Mouse (Mus musculus): ENCODE measurements around the gene Zim1.

Gene Zim1

DNA sequence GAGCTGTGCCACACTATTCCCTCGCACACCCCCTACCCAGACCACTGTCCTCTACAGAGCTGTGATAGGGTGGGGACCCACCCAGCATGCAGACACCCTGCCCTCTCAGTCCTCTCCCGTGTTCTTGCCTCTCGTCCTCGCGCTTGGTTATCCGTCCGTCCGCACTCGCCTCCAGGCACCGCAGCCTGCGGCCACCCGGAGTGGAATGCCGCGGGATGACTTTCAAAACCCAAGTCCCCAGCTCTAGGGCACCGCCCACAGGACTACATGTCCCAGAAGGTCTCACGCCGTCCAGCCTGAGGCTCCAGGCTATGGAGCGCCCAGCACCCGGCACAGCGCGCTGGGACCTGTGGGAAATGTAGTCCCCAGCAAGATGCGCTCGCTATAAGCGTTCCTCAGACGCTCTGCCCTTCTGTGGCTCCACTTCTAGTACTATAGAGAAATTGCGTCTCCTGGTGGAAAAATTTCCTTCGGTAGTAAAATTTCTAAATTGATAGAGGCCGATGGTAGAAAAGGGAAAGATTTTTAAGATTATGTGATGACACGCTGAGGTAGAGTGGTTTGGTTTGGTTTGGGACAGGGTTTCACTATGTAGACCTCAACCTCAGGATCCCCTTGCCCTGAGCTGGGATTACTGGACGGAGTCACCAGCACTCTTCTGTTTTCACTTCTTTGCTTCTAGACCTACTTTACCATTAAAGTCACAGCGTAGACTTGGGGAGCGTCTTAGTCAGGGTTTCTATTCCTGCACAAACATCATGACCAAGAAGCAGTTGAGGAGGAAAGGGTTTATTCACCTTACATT is at the start of gene Zim1:
TSS of gene Zim1 (minus strand) at position 210 of the 805 bp plus-strand sequence.
- no peak for DNase-seq (ENCODE audit: low read depth, low spot score)

DNA sequence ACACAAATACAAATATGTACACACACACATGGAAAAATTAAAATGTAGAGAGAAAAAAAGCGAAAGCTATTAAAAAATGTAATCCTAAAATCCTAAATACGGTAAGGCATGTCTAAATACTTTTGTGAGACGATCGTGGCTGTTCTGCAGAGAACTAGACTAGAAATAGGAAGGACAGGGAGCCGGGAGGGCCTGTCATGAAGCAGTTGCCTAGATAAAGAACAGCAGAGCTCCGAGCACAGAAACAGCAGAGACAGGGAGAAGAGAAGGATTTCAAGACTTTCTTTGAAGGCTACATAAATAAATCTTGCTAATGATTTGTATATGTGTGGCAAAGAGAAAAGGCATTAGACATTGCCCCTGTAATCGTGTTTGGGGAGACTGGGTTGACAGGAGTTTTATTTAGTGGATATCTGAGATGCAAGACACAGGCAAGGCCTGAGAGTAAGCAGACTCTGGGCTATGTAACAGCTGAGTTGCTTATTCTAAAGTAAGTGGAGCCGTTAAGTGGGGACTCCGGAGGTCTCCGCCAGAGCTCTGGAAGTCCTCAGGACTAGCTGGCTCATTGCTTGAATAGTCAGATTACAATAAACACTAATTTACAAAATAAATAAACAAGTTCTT is 48.1 kb upstream of the Zim1 start:
- no peak for DNase-seq (ENCODE audit: low read depth, low spot score)

DNA sequence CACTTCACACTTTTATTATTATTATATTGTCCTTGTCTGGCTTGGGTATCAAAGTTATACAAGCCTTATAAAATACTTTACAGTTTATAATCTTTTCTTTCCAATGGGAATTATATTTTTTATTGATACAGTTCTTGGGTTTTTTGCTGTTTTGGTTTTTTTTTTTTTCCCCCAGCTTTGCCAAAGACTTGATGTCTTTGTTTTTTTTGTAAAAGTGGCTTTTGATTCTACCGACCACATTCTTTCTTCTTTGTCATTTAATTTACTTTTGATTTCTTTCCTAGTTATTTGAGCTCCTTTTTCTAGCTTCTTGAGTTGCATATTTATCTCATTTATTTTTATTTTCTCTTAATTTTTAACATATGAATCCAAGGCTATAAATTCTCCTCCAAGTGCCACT is 39.8 kb upstream of the Zim1 start:
- DNase-seq (ENCODE audit: low read depth, low spot score), result no peak

DNA sequence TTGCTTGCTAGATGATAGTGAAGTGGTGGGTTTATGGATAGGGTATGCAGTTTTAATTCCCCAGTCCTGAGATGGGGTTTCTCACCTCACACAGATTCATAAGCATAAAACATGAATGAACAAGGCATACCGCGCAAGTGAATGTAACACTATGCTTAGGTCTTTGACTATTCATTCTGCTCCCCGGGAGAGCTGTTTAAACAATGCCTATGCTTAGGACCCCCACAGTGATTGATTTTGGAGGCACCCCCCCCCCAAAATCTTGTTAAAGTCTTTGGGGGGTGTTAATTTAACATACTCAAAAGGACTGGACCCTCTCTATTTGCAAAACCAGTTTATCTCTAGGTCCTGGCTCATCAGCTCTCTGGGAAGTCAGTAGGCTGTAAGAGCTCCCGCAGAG is 35.7 kb upstream of the Zim1 start:
- no peak for DNase-seq (ENCODE audit: low read depth, low spot score)

DNA sequence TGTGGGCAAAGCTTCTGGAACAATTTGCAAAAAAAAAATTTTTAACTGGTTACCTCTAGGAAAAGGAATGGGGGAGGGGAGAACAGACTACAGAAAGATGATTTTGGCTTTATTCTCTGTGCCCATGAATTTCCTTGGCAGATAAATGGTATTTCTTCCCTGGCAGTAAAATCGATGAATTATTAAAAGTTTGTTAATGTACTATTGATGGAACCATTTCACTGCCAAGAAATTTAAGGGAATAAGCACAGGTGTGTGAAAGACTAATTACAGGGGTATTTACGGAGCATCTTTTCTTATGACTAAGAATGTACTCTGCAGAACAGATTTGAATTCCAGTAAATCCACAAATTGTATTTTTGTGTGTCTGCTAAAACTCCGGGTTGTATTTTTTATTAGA is 35.1 kb upstream of the Zim1 start:
- DNase-seq (ENCODE audit: low read depth, low spot score), result no peak

DNA sequence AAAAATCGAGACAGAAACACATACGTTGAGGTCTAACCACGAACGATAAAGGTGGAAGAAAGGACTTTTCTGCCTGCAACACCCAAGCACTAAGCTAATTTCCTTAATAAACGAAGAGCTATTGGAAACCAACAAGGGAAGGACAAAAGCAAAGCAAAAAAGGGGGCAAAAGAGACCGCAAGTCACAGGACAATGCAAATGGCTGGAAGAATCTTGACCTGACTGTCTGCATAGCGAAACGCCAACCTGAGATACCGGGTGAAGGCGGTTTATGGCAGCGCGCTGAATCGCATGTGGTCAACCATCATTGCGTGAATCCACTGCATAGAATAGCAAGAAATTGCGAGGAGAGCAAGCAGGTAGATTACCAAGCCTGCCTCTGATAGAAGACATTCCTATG is 34.6 kb upstream of the Zim1 start:
- no peak for DNase-seq (ENCODE audit: low read depth, low spot score)

DNA sequence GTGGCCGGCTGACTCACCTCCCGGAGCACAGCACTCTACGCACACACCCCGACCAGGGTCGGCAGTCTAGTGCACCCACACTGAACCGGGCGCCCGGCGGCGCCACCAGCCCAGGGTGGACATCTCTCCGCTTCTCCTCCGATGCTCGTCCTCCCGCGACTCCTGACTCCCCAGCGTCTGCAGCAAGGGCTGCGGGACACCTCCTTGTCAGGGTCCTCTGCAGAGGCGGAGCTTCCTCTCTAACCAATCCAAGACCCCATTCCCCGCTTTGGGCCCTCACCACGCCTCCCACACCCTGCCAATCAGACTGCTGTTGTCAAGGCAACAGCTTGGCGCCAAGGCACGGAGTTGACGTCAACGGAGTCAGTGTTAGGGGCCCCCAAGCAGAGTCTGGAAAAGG is 34.0 kb upstream of the Zim1 start, which contains the start of the genes Peg3 and Usp29:
TSS of gene Peg3 (minus strand) at position 191 of the 400 bp plus-strand sequence.
TSS of gene Usp29 (plus strand) at position 338 of the 400 bp plus-strand sequence.
- DNase-seq (ENCODE audit: low read depth, low spot score), result no peak

DNA sequence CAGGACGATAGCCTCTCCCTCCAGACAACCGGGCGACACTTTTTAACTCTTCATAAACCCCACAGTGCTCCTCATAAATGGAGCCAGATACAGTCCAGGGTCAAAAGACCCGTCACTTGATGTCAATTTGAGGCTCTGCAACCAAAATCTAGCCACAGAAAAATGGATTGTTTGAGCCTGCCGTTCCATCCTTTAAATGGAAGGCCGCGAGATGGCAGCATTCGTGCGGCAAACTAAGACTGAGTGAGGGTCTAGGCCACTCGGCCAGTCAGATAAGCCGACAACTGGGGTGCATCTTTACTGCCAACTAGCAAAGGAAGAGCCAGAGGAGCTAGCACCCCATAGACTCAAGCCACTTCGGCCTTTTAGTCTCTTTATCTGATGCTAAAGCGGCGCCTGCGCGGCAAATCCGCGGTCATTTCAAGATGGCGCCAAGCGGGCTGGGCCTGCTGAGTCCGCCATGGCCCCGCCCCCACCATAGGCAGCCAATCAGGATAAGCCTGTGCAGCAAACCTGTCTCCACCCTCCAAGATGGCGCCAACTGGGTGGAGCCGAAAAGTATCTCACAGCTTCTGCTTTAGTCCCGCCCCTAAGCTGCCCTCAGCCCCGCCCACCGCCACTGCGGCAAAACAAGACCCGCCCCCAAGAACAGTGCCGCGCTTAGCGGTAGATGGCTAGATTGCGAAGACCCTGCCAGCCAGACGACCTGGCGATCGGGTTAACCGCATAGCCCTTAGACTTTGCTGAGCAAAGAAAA is 33.0 kb upstream of the Zim1 start:
- DNase-seq (ENCODE audit: low read depth, low spot score), result peak; percentile 56

DNA sequence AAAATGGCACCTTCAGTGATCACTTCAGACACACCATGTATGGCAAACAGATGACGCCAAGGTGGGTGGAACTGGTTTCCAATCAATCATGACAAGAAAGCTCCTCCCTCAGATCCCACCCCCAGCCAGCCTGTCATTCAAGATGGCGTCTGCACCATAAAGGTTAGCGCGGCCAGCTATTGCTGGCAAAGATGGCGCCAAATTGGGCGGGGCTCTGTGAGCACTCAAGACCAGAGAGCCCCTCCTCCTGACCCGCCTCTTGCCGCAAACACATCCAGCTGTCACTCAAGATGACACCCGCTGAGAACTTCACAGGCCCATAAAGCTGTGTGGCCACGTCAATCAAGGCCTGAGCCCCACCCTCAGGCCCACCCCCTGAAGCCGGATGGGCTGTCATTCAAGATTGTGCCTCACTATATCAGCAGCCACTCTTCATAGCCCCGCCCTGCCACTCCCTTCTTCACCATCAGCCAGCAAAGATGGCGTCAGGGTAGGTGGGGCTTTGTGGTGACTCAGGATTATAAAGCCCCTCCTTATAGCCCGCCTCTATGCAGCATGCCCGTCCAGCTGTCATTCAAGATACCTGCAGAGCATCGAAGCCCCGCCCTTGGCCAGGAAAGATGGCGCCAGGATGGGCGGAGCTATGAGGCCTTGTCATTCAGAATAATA is 32.1 kb upstream of the Zim1 start:
- DNase-seq (ENCODE audit: low read depth, low spot score), result no peak

DNA sequence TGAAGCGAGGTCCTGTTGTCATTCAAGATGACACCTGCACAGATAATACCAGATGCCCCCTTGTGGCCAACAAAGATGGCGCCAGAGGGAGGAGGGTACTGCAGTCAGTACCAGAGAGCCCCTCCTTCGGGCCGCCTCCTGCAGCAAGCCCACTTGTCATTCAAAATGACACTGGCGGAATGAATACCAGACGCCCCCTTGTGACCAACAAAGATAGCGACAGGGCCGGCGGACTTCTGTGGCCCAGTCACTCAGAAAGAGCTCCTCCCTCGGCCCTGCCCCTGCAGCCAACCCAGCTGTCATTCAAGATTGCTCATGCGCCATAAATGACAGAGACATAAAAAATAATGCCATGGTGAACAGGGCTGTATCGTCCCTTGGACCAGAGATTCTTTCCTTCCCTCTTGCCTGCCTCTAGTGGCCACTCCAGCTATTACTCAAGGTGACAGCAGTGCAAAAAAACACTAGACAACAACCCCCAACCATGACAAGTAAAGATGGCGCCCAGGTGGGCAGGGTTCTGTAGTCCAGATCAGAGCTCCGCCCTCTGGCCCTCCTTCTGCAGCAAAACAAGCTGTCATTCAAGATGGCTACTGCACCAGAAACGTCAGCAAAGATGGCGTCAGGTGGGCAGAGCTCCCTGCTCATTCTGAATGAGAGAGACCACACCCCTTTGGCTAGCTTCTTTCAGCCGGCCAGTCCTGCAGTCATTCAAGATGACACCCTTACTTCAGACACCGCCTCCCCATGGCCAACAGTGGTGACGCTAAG is 31.3 kb upstream of the Zim1 start:
- peak; percentile 3 for DNase-seq (ENCODE audit: low read depth, low spot score)

DNA sequence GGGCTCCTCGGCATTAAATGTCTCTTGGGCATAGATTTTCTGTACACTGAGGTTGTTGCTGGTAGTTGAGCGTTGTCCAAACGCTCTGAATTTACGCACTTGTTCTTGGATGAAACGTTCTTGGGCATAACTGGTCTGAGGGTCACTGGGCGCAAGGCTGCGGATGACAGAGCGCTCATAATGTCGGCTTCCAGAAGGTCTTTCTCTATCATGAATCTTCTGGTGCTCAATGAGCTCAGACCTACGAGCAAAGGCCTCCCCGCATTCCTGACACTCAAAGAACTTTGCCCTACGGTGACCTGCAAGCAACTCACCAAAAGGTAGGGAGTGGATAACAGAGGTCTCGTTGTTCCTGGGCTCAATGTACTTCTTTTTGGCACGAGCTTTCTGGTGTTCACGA is 13.1 kb upstream of the Zim1 start:
- no peak for DNase-seq (ENCODE audit: low read depth, low spot score)

DNA sequence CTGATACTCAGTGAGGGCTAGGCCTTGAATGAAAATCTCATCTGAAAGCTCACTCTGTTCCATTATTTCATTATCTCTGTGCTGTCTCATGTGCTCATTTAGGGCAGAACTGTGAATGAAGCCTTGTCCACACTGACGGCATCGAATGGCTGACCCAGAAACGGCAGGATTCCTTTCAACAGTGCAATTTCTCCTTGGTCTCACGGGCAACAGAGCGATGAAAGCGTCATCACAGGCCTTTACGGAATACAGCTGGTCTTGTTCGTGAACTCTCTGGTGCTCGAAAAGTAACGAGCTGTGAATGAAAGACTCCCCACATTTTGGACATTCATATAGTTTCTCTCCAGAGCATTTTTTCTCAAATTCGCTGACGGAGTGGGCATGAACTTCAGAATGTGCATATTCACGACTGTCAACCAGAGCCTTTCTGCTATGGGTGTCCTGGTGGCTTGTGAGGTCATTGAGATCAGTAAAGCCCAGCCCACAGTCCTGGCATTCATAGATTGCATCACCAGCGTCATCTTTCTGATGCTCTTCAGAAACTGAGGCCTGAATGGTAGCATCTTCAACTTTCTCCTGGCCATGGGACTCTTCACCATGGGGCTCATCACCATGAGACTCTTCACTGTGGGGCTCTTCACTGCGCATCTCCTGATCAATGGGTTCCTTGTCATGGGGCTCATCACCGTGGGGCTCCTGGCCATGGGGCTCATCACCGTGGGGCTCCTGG is 12.4 kb upstream of the Zim1 start:
- DNase-seq (ENCODE audit: low read depth, low spot score), result no peak

DNA sequence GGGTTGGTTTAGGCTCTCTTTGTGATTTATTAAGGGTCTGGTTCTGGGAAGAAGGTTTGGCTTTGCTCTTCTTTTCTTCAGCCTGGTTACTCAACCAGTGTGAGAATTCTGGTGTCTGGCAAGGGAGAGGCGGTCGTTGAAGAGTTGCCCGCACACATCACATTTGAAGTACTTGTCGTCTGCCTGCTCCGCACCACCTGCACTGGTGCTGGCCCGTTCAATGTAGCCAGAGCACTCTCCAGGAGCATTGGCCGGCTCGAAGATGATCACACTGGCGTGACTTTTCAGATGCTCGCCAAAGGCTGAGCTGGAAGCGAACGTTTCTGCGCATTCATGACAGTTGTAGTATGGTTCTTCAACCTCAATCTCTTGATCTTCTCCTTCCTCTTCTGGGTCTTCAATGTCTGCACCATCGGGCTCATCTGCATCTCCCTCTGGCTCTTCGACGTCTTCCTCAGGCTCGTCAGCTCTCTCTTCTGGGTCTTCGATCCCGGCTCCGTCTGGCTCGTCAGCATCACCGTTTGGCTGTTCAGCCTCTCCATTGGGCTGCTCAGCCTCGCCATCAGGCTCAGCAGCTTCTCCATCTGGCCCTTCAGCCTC is 11.3 kb upstream of the Zim1 start:
- no peak for DNase-seq (ENCODE audit: low read depth, low spot score)

DNA sequence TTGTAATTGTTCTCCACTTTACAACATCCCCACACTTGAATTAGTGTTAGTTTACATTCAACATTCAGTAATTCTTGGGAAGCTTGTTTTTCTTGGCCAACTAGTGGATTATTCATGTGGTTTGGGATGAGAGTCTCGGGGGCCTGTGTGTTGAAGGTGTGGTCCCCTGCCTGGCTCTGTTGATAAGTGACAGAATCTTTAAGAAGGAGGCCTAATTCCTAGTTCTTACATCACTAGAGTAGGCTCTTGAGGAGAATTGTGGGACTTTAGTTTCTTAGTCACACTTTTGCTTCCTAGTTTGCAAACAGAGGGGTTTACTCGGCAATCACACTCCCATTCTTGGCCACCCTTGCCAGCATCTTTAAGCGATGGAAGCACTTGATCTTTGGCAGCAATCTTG is 3.0 kb upstream of the Zim1 start:
- DNase-seq (ENCODE audit: low read depth, low spot score), result no peak

DNA sequence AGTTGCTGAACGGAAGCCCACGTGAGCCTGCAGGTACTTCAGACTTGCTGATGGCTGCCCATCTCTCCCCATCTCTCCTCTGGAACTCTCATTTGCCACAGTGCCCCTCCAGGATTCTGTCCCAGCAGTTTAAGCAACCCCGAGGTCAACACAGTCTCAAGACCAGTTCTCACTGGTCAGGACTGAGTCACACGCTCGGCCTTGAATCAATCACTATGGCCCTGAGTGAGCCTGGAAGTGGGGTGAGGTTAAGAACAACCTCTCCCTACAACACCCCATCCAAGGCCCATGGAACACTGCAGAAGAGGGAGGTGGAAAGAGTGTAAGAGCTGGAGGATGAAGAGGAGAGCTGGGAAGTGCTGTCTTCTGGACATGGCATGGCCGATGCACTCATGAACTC is 10.7 kb downstream of the Zim1 start:
- DNase-seq (ENCODE audit: low read depth, low spot score), result no peak

DNA sequence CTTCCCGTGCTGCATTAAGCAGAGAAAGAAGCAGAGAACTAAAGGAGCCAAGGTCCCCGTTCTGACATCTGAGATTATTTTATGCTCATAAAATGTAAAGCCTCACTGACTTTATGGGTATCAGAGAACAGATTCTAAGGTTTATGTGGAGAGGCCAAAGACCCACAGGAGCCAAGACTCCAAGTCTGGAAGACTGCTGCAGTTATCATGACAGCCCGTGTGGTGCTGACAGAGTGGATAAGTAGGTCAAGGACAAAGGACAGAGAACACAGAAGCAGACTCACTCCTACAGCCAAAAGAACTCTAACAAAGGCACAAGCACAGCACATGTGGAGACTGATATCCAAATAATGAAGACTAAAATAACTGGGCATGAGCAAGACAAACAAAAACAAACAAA is 29.5 kb downstream of the Zim1 start:
- no peak for DNase-seq (ENCODE audit: low read depth, low spot score)

DNA sequence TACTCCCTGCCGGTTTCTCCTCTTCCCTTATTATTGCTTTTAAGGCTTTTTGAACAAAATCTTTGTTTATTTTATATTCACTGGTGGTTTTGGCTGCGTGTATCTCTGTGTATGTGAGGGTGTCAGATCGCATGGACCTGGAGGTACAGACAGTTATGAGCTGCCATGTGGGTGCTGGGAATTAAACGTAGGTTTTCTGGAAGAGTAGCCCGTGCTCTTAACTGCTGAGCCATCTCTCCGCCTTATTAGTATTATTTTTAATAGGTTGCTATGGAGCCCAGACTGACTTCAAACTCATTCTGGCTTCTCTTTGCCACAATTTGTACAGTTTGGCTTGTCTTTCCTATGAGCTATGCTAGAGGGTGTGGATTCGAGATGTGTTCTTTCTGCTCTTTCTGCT is 32.8 kb downstream of the Zim1 start:
- no peak for DNase-seq (ENCODE audit: low read depth, low spot score)

DNA sequence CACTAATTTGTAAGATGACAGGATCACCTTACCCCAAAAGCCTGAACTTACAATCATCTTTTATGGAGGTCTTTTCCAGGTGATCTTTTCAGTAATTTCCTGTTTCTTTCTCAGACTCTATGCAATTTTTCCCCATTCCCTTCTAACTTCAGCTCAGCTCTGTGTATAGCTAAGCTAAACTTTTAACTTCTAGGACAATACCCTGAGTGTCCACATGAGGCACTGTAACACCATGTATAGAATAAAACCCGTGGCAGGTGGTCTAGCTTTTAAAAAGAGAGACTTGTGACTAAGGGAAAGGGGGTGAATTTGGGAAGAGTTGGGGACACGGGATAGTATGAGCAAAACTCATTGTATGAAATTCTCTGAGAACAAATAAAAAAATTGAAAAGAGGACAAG is 36.6 kb downstream of the Zim1 start:
- DNase-seq (ENCODE audit: low read depth, low spot score), result no peak

DNA sequence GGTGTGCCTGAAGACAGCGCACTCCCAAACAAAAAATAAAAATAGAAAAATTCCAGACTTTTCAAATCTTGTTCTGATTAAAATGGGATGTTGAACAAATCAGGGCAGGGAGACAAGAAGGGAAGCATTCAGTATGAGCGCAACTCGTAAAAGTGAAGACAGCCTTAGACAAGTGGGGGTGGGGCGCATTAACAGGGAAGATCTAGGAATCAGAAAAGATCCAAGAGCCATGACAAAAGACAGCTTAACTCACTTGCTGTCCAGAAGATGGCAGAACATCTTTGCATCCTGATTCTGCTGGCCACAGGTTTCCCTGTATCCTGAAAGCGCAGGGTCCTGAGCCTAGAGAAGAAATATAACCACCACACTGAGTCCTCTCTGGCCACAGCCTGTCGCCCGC is 37.6 kb downstream of the Zim1 start:
- DNase-seq (ENCODE audit: low read depth, low spot score), result no peak

DNA sequence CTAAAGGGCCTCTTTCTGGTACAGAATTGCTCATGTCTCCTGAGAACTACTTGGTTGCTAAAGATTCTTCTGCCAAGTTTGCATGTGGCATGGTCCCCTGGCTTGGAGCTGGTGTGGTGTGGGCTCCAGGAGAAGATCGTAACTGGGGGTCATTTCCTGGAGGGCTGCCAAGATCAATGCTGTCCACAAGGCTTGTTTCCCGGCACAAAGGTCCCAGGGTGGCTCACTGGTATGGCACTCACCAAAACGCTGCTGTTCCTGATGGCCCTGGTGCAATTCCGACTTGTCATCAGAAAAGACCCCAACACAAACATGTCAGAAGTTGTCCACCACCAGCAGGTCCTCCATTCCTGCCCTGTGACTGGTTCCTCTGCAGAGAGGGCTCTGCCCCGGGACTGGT is 44.1 kb downstream of the Zim1 start:
- DNase-seq (ENCODE audit: low read depth, low spot score), result no peak

All from CD4-positive, CD25-positive, alpha-beta regulatory T cell, adult 2 months (primary cell).